Mouse (Mus musculus) forebrain, embryonic 16.5 days (tissue): ENCODE data around the gene Kif16b. TPM values are rescaled to one million over a fixed set of nuclear protein-coding genes. Genes with fewer than 3 reads are reported as not detected.
A peak's percentile ranks its signal among the peaks of the same experiment; 100 is the strongest.

Source experiments
- ATAC-seq: fragments of 200-750 bp; cut with Nextera tagmentation; 2 replicates; pipeline ENCODE4 v1.8.0; 2017; ENCODE audit warnings: mild to moderate bottlenecking, moderate library complexity
- H3K27ac ChIP-seq: fragments of 300-500 bp; sonication (generic); 2 replicates; pipeline ENCODE4 v1.5.1; 2014; ENCODE audit warnings: low read length, control low read depth
- H3K27me3 ChIP-seq: fragments of 300-500 bp; sonication (generic); replicated peaks from 2 replicates; pipeline ENCODE4 v1.6.1; 2014; ENCODE audit warnings: low read length; ENCODE audit not compliant: control insufficient read depth, insufficient read depth
- H3K36me3 ChIP-seq: fragments of 300-500 bp; sonication (generic); 2 replicates; pipeline ENCODE4 v1.6.1; 2014; ENCODE audit not compliant: control insufficient read depth, insufficient read depth
- H3K4me1 ChIP-seq: fragments of 300-500 bp; sonication (generic); replicated peaks from 2 replicates; pipeline ENCODE4 v1.6.1; 2014; ENCODE audit warnings: low read length; ENCODE audit not compliant: control insufficient read depth, insufficient read depth
- H3K4me2 ChIP-seq: fragments of 300-500 bp; sonication (generic); 2 replicates; pipeline ENCODE4 v1.6.1; 2014; ENCODE audit warnings: mild to moderate bottlenecking, low read length, control low read depth
- H3K4me3 ChIP-seq: fragments of 300-500 bp; sonication (generic); replicated peaks from 2 replicates; pipeline ENCODE4 v1.5.1; 2014; ENCODE audit warnings: mild to moderate bottlenecking, low read length, control low read depth
- H3K9ac ChIP-seq: fragments of 300-500 bp; sonication (generic); replicated peaks from 2 replicates; pipeline ENCODE4 v1.6.1; 2014; ENCODE audit warnings: low read depth, low read length, control low read depth
- H3K9me3 ChIP-seq: fragments of 300-500 bp; sonication (generic); 2 replicates; pipeline ENCODE4 v1.6.1; 2016; ENCODE audit warnings: low read length; ENCODE audit not compliant: control insufficient read depth
- WGBS: fragments of 180-500 bp; shearing (Covaris S2); extraction: QIAGEN DNeasy Blood & Tissue Kit; methylation state at CpG from one replicate; pipeline ENCODE4 v1.1.7; 2014; 5-methylcytosine and 5-hydroxymethylcytosine counted together
- polyA plus RNA-seq: library from polyadenylated mRNA; unstranded; fragments of >200 nt; fragmentation: Nextera tagmentation; extraction: Ambion mirVana; gene quantifications from 2 replicates; pipeline ENCODE4 v1.2.1, GENCODE M21; 2015

Kif16b gene
- polyA plus RNA-seq, 1 experiment from 2014 or later = 2.7 TPM

DNA sequence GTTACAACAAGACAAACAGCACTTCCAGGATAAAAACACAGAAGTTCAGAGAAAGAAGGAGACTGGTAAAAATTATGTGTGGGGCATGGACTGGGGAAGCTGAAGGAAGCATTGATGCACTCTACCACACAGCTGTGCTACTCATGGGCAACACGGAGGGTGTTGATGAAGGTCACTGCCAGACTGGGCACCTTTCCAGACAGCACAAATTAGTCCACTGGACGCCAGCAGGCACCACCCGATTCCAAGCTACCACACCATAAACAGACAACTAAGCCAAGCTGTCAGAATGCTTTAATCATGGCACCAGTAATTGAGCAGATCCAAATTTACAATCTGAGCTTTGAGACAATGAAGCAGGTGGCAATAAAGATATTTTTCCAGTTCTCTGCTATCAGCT is 202.7 kb downstream of the Kif16b start:
- Histone ChIP-seq H3K9ac (no peak overlapping the region), H3K4me1 (peaks cover 22% of the 10 kb centered on the region), H3K27ac (peak overlapping the region; percentile 56; the same call in 1 of the 2 replicates), H3K4me2 (no peak overlapping the region), H3K36me3 (no peaks in the 10 kb centered on the region), H3K4me3 (no peak overlapping the region), H3K27me3 (no peaks in the 10 kb centered on the region), H3K9me3 (no peaks in the 10 kb centered on the region)
- peak; percentile 75 for ATAC-seq
- WGBS = 28% methylated on average over 3 of the region's 3 CpGs

DNA sequence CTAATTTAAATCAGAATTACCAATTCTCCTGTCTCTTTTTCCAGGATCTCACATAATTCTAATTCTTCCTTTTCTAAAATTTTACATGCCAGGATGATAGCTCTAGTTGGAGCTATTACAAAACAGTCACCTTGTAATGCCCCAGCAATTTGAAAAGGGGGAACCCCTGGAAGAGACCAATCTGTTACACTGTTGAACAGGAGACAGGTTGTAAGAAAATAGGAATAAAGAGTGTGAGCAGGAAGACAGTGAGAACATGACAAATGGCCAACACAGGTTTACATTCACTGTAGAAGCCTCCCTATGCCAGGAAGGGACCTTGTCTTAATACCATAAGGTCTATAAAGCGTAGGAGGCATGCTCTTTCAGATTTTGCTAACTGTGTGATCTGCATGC is 206.4 kb downstream of the Kif16b start:
- Histone ChIP-seq H3K4me3 (no peak overlapping the region), H3K27ac (no peak overlapping the region), H3K27me3 (no peaks in the 10 kb centered on the region), H3K4me2 (no peak overlapping the region), H3K9me3 (no peaks in the 10 kb centered on the region), H3K4me1 (peaks cover 12% of the 10 kb centered on the region), H3K9ac (no peak overlapping the region), H3K36me3 (no peaks in the 10 kb centered on the region)
- no peak for ATAC-seq
- WGBS = 88% methylated on average over 1 of the region's 1 CpGs

DNA sequence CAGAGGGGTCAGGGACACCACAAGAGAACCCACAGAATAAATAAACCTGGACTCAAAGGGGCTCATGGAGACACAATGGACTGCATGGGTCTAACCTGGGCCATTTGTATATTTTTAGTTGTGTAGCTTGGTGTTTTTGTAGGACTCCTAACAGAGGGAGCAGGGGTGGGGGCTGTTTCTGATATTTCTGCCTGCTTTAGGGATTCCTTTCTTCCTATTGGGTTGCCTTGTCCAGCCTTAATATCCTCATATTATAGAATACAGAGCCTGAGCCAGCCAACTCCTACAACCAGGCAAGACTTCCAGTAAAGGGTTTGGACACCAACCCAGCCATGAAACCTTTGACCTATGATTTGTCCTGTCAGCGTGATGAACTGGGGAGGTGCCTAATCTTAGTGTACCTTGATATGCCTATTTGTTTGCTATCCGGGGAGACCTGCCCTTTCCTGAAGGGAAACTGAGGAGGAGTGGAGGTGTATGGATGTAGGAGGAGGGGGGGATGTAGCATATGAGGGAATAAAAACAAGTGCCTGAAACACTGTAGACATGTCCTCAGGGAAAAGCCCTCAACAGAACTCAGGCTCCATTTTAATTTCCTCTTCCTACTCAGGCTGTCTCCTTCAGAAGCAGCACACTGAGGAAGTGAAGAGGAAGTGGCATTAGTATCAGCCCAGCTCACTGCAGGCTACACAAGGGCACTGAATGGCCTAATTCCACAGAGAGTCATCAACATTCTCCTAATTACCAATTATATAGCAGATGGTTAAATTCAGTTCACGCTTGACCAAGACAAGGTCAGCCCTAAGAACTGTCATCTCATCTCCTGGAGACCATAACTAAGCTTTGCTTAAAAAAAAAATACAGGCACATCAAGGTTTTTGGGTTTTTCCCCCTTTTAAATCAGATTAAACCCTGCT is 207.1 kb downstream of the Kif16b start:
- no peak for ATAC-seq
- H3K36me3 ChIP-seq = no peaks in the 10 kb centered on the region
- no peak overlapping the region for H3K27ac ChIP-seq
- H3K27me3 ChIP-seq = no peaks in the 10 kb centered on the region
- WGBS = 81% methylated on average over 3 of the region's 3 CpGs
- no peak overlapping the region for H3K9ac ChIP-seq
- H3K4me1 ChIP-seq = peaks cover 7% of the 10 kb centered on the region
- no peaks in the 10 kb centered on the region for H3K9me3 ChIP-seq
- no peak overlapping the region for H3K4me2 ChIP-seq
- no peak overlapping the region for H3K4me3 ChIP-seq

DNA sequence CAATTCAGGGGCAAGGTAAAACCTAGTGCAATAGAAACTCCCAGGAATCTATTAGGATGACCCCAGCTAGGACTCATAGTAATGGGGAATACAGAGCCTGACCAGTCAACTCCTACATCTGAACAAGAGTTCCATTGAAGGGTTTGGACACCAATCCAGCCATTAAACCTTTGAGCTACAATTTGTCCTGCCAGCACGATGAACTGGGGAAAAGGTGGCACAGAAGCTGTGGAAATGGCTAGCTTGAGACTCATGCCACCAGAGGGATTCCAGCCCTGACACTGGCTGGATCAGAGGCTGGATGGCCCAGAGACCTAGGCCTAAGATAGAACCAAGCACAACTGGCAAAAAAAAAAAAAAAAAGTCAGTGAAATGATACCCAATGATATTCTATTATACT is 207.9 kb downstream of the Kif16b start:
- Histone ChIP-seq H3K4me1 (0 out of 2 replicates have a peak, but pooled peaks cover 4% of the 10 kb centered on the region), H3K36me3 (no peaks in the 10 kb centered on the region), H3K4me3 (no peak overlapping the region), H3K27ac (no peak overlapping the region), H3K9ac (no peak overlapping the region), H3K4me2 (no peak overlapping the region), H3K27me3 (no peaks in the 10 kb centered on the region), H3K9me3 (no peaks in the 10 kb centered on the region)
- no peak for ATAC-seq
- WGBS = 90% methylated on average over 1 of the region's 1 CpGs

DNA sequence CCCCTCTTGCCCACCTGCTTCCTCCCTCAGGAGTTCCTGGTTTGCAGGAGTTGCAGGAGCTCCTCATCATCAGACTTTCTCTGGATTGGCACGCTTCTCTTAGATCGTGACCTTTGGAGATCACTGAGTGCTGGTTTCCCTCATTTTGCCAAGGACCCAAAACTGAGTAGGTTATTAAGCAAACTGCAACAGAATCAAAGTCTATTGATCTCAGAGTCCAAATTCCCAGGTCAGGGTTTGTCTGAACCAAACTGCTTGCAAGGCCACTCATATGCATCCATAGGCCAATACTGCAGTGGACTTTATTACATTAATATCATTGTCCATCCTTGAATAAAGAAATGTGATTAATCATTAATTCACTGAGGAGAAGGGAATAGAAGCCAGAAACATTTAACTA is 211.8 kb downstream of the Kif16b start:
- ATAC-seq = no peak
- no peak overlapping the region for H3K4me3 ChIP-seq
- H3K4me2 ChIP-seq = no peak overlapping the region
- no peak overlapping the region for H3K9ac ChIP-seq
- no peaks in the 10 kb centered on the region for H3K4me1 ChIP-seq
- H3K27me3 ChIP-seq = no peaks in the 10 kb centered on the region
- H3K27ac ChIP-seq = no peak overlapping the region
- no peaks in the 10 kb centered on the region for H3K36me3 ChIP-seq
- no peaks in the 10 kb centered on the region for H3K9me3 ChIP-seq
- WGBS = 96% methylated on average over 2 of the region's 2 CpGs

DNA sequence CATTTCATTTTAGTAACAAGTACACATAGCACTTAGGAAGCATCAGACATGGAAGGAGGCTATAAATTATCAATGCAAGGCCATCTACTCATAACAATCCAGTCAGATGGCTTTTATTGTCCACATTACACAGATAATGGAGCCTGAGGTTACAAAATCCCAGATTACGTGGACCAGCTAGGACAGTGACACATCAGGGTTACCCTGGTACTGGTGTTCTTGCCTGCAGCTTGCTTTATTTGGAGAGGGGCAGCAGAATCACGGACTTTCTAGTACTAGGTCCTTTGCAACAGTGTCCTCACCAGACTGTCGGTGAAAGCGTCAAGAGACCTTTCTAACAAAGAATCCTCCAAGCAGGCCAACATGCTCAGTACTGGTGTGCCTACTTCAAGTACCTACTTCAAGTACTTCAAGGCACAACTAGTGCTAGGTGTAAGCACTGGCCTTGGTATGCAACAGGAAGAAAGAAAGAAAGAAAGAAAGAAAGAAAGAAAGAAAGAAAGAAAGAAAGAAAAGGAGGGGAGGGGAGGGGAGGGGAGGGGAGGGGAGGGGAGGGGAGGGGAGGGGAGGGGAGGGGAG is 213.3 kb downstream of the Kif16b start:
- Histone ChIP-seq H3K4me2 (no peak overlapping the region), H3K27me3 (no peaks in the 10 kb centered on the region), H3K9ac (no peak overlapping the region), H3K4me1 (no peaks in the 10 kb centered on the region), H3K27ac (no peak overlapping the region), H3K9me3 (no peaks in the 10 kb centered on the region), H3K36me3 (no peaks in the 10 kb centered on the region), H3K4me3 (no peak overlapping the region)
- no peak for ATAC-seq
- WGBS = 91% methylated on average over 4 of the region's 4 CpGs

DNA sequence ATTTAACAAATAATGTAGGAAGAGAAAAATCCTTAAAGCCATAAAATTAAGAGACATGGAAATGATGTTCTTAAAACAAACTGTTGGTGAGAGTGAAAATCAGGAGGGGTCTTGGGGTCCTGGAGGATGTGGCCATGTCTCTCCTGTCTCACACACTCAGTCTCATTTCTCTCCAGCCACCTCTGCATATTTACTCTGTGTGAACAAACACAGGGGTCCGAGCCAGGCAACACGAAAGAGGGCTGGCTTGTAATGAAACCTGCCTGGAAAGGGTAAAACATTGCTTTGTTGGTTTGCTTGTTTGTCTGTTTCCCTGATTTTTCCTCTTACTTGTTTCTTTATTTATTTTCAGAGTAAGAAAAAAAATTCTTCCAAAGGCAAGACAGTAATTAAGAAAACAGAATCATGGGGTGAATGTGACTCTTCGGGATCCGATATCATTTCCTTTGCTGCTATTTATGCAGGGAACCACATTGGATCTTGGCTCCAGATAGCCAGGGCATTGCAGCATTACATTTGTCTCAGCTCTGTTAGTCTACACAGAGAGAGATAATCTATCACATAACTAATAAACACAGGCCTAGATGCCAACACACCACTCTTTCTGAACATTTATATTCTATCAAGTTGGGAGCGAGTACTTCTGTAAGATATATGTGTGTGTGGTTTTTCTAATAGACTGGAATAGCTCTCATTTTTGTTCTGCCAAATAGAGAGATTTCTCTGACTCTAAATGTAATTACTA is 218.2 kb downstream of the Kif16b start:
- WGBS = 83% methylated on average over 5 of the region's 5 CpGs
- no peak overlapping the region for H3K4me3 ChIP-seq
- no peaks in the 10 kb centered on the region for H3K9me3 ChIP-seq

DNA sequence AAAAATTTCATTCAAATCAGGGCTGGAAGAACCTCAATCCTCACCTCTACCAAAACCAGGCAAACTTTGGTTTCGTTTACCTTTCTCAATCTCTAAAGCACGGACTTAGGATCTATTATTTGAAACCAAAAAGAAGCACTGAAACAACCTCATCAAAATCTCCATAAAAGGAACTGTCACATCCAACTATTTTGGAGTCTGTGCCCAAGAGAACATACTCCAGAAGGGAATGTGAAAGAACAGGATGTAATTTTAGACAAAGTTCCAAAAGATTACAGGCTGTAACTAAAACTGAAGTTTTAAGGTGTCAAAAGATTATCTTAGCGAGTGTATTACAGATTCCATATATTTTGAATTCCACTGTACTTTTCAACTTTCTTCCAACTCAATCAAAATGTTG is 232.9 kb downstream of the Kif16b start:
- no peaks in the 10 kb centered on the region for H3K27me3 ChIP-seq
- H3K36me3 ChIP-seq = no peaks in the 10 kb centered on the region
- H3K27ac ChIP-seq = no peak overlapping the region
- H3K4me2 ChIP-seq = no peak overlapping the region
- no peaks in the 10 kb centered on the region for H3K4me1 ChIP-seq
- no peak for ATAC-seq
- no peak overlapping the region for H3K9ac ChIP-seq
- WGBS = 90% methylated on average over 3 of the region's 3 CpGs
- H3K9me3 ChIP-seq = no peaks in the 10 kb centered on the region
- H3K4me3 ChIP-seq = no peak overlapping the region

More for the DNA sequence above, 218.2 kb downstream of the Kif16b start:
- Histone ChIP-seq H3K4me1 (no peaks in the 10 kb centered on the region), H3K9ac (no peak overlapping the region), H3K27ac (no peak overlapping the region), H3K27me3 (no peaks in the 10 kb centered on the region), H3K4me2 (no peak overlapping the region), H3K36me3 (no peaks in the 10 kb centered on the region)
- no peak for ATAC-seq

DNA sequence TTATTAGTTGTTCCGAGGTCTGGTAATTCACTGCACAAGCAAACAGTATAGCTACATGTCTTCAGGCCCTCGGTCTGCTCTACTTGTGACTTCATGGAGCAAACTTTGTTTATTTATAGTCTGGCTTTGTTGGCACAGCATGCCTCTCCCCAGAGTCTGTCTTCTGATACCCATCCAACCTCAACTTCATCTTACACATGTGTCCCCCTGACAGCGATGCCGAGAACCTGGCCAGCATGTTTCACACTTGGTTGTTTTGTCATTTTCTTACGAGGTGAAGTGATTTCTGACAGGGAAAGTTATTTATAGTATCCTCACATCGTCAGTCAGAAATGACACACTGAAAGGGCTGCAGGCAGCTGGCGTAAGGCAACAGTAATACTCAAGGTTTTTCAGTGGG is 249.7 kb downstream of the Kif16b start:
- H3K27me3 ChIP-seq = no peaks in the 10 kb centered on the region
- no peak overlapping the region for H3K27ac ChIP-seq
- no peak overlapping the region for H3K9ac ChIP-seq
- no peaks in the 10 kb centered on the region for H3K36me3 ChIP-seq
- no peak overlapping the region for H3K4me3 ChIP-seq
- WGBS = 60% methylated on average over 7 of the region's 7 CpGs
- peaks cover 8% of the 10 kb centered on the region; the same call in 1 of the 2 replicates for H3K4me1 ChIP-seq
- no peak for ATAC-seq
- H3K4me2 ChIP-seq = no peak overlapping the region
- H3K9me3 ChIP-seq = no peaks in the 10 kb centered on the region
